Mouse (Mus musculus) left cerebral cortex, adult 8-10 months (tissue): ENCODE data around the gene Gm9857. TPM values are rescaled to one million over a fixed set of nuclear protein-coding genes. Genes with fewer than 3 reads are reported as not detected.

Experiments
- total RNA-seq, 4 experiments: library from RNA; stranded (reverse); gene quantifications; 2 replicates each; pipeline ENCODE4 v1.2.4; 2022

Gm9857 gene
- total RNA-seq, 4 experiments from 2014 or later, result not detected

Other genes starting within 250 kb of the Gm9857 start
- 10 to 100 TPM; 10.5 to 14.6 (median 10.7) TPM for gene Gpsm2, start 218.1 kb downstream of the Gm9857 start, total RNA-seq
- not detected for gene Aknad1, start 200.8 kb downstream of the Gm9857 start, total RNA-seq
- 10 to 100 TPM; 25.3 to 32.4 (median 28.7) TPM for gene Stxbp3, start 99.9 kb downstream of the Gm9857 start, total RNA-seq
- gene Fndc7, start 50.4 kb downstream of the Gm9857 start, total RNA-seq, result under 1 TPM; 0.11 to 0.35 (median 0.14) TPM
- gene Prpf38b, start 28.7 kb downstream of the Gm9857 start, total RNA-seq, result 10 to 100 TPM; 34.9 to 45.6 (median 40.1) TPM
- gene Henmt1, start 572 bp downstream of the Gm9857 start, total RNA-seq, result 1 to 10 TPM; 2.2 to 4.6 (median 3.5) TPM
- gene Fam102b, start 87.2 kb upstream of the Gm9857 start, total RNA-seq, result 10 to 100 TPM; 39.1 to 42.0 (median 40.4) TPM
- gene Slc25a54, start 140.0 kb upstream of the Gm9857 start, total RNA-seq, result not detected
- gene Slc25a24, start 182.7 kb upstream of the Gm9857 start, total RNA-seq, result 1 to 10 TPM; 1.9 to 3.7 (median 2.1) TPM